Mouse (Mus musculus) midbrain, postnatal 0 days (tissue): Measurements from ENCODE around the gene Il15. TPM values are rescaled to one million over a fixed set of nuclear protein-coding genes. Genes with fewer than 3 reads are reported as not detected.
A peak's percentile ranks its signal among the peaks of the same experiment; 100 is the strongest.

Source experiments
- ATAC-seq: fragments of 200-750 bp; cut with Nextera tagmentation; 2 replicates; pipeline ENCODE4 v1.8.0; 2017; ENCODE audit warnings: moderate number of reproducible peaks, mild to moderate bottlenecking, moderate TSS enrichment, moderate library complexity; ENCODE audit not compliant: low FRiP score
- DNase-seq: peaks from one replicate; pipeline ENCODE4 v3.0.0-alpha.2; 2015; ENCODE audit warnings: low spot score
- H3K27ac ChIP-seq: fragments of 300-500 bp; sonication (generic); 2 replicates; pipeline ENCODE4 v1.5.1; 2014; ENCODE audit warnings: low read depth, mild to moderate bottlenecking, low read length, mixed read lengths
- H3K27me3 ChIP-seq: fragments of 300-500 bp; sonication (generic); 2 replicates; pipeline ENCODE4 v1.6.1; 2014; ENCODE audit warnings: low read length, control low read depth, mixed read lengths; ENCODE audit not compliant: insufficient read depth
- H3K36me3 ChIP-seq: fragments of 300-500 bp; sonication (generic); 2 replicates; pipeline ENCODE4 v1.6.1; 2014; ENCODE audit warnings: low read length, control low read depth, mixed read lengths; ENCODE audit not compliant: insufficient read depth
- H3K4me1 ChIP-seq: fragments of 300-500 bp; sonication (generic); 2 replicates; pipeline ENCODE4 v1.6.1; 2014; ENCODE audit warnings: mild to moderate bottlenecking, control low read depth, antibody characterized with exemption, low read length, mixed read lengths; ENCODE audit not compliant: insufficient read depth
- H3K4me2 ChIP-seq: fragments of 300-500 bp; sonication (generic); 2 replicates; pipeline ENCODE4 v1.6.1; 2014; ENCODE audit warnings: low read depth, mild to moderate bottlenecking, low read length, mixed read lengths; ENCODE audit not compliant: poor library complexity, severe bottlenecking
- H3K4me3 ChIP-seq: fragments of 300-500 bp; sonication (generic); 2 replicates; pipeline ENCODE4 v1.5.1; 2014; ENCODE audit warnings: low read depth, mild to moderate bottlenecking, low read length, moderate library complexity
- H3K9ac ChIP-seq: fragments of 300-500 bp; sonication (generic); replicated peaks from 2 replicates; pipeline ENCODE4 v1.6.1; 2014; ENCODE audit warnings: mild to moderate bottlenecking, low read length, moderate library complexity, mixed read lengths; ENCODE audit not compliant: poor library complexity, severe bottlenecking
- H3K9me3 ChIP-seq: fragments of 300-500 bp; sonication (generic); 2 replicates; pipeline ENCODE4 v1.6.1; 2016; ENCODE audit warnings: low read length, control low read depth
- CTCF ChIP-seq: IDR thresholded peaks from 2 replicates; pipeline ENCODE4 v1.5.1; 2016; ENCODE audit warnings: antibody characterized with exemption, mild to moderate bottlenecking
- WGBS: fragments of 180-500 bp; shearing (Covaris S2); extraction: QIAGEN DNeasy Blood & Tissue Kit; methylation state at CpG from one replicate; pipeline ENCODE4 v1.1.7; 2014; 5-methylcytosine and 5-hydroxymethylcytosine counted together
- polyA plus RNA-seq: library from polyadenylated mRNA; unstranded; fragments of >200 nt; fragmentation: Nextera tagmentation; extraction: Ambion mirVana; gene quantifications from 2 replicates; pipeline ENCODE4 v1.2.1, GENCODE M21; 2015
- total RNA-seq: library from RNA; depleted of rRNA; stranded (reverse); fragments of >200 nt; gene quantifications from 2 replicates; pipeline ENCODE4 v1.2.3, GENCODE M21; 2014

Il15 gene
- total and polyA plus RNA-seq, 2 experiments from 2014 or later = 1.2 to 1.9 TPM

DNA sequence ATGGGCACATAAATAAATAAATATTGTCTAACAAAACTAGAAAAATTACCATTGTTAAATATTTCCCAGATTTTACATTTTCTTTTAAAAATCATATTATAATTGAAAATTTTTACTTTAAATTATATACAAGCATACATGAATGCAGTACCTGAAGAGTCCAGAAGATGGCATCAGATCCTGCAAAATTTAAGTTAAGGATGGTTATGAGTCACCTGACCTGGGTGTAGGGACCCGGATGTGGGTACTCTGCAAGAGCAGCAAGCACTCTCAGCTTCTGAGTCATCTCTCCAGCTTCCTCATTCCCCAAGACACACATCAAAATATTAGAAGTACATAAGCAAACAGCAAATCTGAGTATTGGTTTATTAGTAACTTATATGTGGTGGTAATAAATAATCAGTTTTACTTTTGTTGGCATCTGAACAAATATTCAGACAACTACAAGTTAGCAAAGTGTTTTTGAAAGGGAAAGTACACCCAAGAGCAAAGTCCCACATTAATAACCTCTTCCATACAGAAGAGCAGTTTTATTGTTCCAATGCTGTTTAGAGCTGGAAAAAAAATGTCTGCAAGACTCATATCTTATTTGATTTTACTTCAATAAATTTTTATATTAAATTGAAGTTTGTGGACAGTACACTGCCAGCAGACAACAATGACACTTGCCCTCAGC is 51.6 kb downstream of the Il15 start:
- Histone ChIP-seq H3K36me3 (no peaks in the 10 kb centered on the region), H3K4me1 (no peaks in the 10 kb centered on the region), H3K9me3 (no peaks in the 10 kb centered on the region), H3K9ac (no peak overlapping the region), H3K4me3 (no peak overlapping the region), H3K27me3 (no peaks in the 10 kb centered on the region), H3K4me2 (no peak overlapping the region), H3K27ac (no peak overlapping the region)
- DNase-seq = no peak
- no peak for ATAC-seq
- WGBS = 62% methylated on average over 1 of the region's 1 CpGs
- TF ChIP-seq CTCF = peak; percentile 38

DNA sequence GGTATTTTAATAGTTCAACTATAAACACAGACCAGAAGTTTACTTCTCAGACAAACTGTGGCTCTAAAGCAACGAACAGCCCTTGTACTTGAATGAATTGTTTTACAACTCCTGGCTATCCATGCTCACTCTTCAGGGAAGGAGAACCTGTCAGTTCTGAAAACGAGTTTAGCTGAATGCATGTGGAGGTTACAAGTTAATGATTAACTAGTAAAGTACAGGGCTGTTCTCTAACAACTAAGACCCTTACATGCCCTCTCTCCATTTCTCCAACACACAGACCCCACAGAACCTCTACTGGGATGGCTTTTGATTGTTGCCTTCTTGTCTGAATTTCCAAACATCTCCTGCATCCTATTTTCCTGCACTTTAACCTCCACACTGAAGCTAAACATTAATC is 53.7 kb downstream of the Il15 start:
- no peak overlapping the region for H3K9ac ChIP-seq
- H3K9me3 ChIP-seq = no peaks in the 10 kb centered on the region
- no peak overlapping the region for H3K4me2 ChIP-seq
- no peak overlapping the region for H3K4me3 ChIP-seq
- no peak overlapping the region for H3K27ac ChIP-seq
- H3K27me3 ChIP-seq = no peaks in the 10 kb centered on the region
- H3K4me1 ChIP-seq = no peaks in the 10 kb centered on the region
- ATAC-seq (no peak), DNase-seq (no peak)
- no peaks in the 10 kb centered on the region for H3K36me3 ChIP-seq
- WGBS = 58% methylated on average over 2 of the region's 2 CpGs
- no peak for TF ChIP-seq CTCF

DNA sequence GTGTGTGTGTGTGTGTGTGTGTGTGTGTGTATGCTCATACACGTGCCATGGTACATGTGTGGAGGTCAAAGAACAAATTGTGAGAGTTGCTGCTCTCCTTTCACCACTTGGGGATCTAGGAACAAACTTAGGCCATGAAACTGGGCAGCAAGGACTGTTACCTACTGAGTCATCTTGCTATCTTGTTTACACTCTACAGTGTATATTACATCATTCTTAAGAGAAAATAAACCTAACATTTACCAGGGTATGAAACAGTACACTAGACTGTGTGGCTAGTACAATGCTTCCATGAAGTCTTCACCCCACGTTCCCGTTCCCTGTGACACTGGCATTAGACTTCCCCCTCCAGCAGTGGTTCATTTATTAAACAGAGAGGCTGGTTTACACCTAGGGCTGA is 56.5 kb downstream of the Il15 start:
- Histone ChIP-seq H3K4me3 (no peak overlapping the region), H3K27me3 (no peaks in the 10 kb centered on the region), H3K27ac (no peak overlapping the region), H3K36me3 (no peaks in the 10 kb centered on the region), H3K4me2 (no peak overlapping the region), H3K4me1 (no peaks in the 10 kb centered on the region), H3K9me3 (no peaks in the 10 kb centered on the region), H3K9ac (no peak overlapping the region)
- WGBS = 85% methylated on average over 3 of the region's 3 CpGs
- TF ChIP-seq CTCF = no peak
- ATAC-seq (no peak), DNase-seq (no peak)

DNA sequence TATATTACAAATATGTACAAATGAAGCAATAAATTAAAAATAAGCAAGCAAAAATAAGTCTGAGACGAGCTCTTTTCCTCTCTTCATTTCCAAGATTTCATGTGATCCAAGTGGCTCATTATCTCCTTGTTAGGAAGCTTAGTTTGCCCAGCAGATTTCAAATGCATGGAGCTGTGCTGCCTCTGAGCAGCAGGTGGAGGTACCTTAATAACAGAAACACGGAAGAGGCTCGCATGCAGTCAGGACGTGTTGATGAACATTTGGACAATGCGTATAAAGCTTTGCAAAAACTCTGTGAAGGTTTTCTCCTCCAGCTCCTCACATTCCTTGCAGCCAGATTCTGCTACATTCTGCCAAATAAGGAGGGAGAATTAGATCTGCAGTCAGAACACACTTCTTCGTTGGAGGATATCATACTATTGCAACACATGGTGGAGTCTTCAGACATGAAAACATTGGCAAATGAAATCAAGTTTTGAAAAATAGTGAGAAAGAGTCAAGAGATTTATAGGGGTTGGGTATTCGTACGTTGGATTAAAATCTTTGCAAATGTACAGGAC is 71.3 kb downstream of the Il15 start:
- TF ChIP-seq CTCF = no peak
- H3K36me3 ChIP-seq = no peaks in the 10 kb centered on the region
- no peak overlapping the region for H3K4me3 ChIP-seq
- DNase-seq = no peak
- no peak overlapping the region for H3K9ac ChIP-seq
- H3K9me3 ChIP-seq = no peaks in the 10 kb centered on the region
- H3K4me1 ChIP-seq = no peaks in the 10 kb centered on the region
- no peak overlapping the region for H3K4me2 ChIP-seq
- ATAC-seq = no peak
- H3K27ac ChIP-seq = no peak overlapping the region
- no peaks in the 10 kb centered on the region for H3K27me3 ChIP-seq
- WGBS = 86% methylated on average over 8 of the region's 8 CpGs

DNA sequence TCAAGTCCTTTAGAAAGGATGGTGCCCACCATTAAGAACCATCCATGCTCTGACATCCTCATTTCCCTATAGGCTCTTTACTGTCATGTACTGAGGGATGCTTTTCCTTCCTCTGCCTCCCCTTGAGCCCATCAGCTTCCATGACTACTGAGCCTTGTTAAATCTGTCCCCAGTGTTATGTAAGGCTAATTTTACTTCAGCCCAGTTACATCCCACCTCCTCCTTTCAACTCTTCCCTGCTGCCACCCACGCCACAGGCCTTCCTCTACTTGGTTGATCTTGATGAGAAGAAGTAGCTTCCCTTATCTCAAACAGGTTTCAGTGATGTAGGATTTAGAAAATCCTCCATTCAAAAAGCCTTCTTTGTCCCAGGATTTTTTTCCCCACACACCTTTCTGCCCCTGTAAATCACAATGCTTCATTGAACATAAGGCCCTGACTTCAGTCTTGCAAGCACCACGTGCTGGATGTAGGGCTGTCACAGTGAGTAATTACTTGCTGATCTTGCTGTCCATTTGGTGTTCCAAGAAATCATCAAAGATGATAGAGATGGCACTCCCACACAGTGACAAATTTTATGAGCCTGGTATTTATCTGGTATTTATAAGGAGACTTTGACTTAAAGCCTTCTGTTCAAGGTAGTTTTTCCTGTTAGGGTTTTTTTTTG is 74.9 kb downstream of the Il15 start:
- Histone ChIP-seq H3K27me3 (no peaks in the 10 kb centered on the region), H3K9ac (no peak overlapping the region), H3K27ac (no peak overlapping the region), H3K36me3 (no peaks in the 10 kb centered on the region), H3K4me3 (no peak overlapping the region), H3K9me3 (no peaks in the 10 kb centered on the region), H3K4me1 (no peaks in the 10 kb centered on the region), H3K4me2 (no peak overlapping the region)
- TF ChIP-seq CTCF = no peak
- ATAC-seq (no peak), DNase-seq (no peak)
- 60% methylated on average over 2 of the region's 2 CpGs for WGBS

DNA sequence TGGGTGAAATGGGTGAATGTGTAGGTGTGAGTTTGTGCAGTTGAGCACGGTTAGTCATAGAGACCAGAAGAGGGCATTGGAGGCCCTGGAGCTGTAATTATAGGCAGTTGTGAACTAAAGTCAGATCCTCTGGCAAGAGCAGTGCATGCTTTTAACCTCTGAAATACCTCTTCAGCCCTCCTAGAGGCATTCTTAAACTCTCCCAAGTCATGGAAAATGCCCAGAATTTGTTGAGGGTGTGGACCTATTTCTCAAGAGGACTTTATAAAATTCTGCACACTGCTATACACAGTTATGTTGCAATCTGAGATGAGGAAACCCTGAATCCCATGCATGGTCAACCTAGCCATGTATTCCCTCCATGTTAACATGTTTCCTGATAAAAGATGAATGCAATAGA is 77.0 kb downstream of the Il15 start:
- no peak for TF ChIP-seq CTCF
- Histone ChIP-seq H3K4me1 (no peaks in the 10 kb centered on the region), H3K9ac (no peak overlapping the region), H3K4me2 (no peak overlapping the region), H3K27ac (no peak overlapping the region), H3K4me3 (no peak overlapping the region), H3K36me3 (no peaks in the 10 kb centered on the region), H3K27me3 (no peaks in the 10 kb centered on the region), H3K9me3 (no peaks in the 10 kb centered on the region)
- no peak for ATAC-seq
- WGBS = 94% methylated on average over 1 of the region's 1 CpGs
- no peak for DNase-seq
